Mouse (Mus musculus) testis, postnatal 14 days (tissue): ENCODE measurements at regions not wholly inside any gene's neighbourhood (a gene's known extent, or its start where the extent isn't known, plus 50 kb on each side); places are given as distances from the start of the nearest gene placed in this dataset.
A peak's percentile ranks its signal among the peaks of the same experiment; 100 is the strongest.

Source experiments
- DNase-seq: peaks from one replicate; pipeline ENCODE4 v3.0.0; 2021; ENCODE audit warnings: low spot score

DNA sequence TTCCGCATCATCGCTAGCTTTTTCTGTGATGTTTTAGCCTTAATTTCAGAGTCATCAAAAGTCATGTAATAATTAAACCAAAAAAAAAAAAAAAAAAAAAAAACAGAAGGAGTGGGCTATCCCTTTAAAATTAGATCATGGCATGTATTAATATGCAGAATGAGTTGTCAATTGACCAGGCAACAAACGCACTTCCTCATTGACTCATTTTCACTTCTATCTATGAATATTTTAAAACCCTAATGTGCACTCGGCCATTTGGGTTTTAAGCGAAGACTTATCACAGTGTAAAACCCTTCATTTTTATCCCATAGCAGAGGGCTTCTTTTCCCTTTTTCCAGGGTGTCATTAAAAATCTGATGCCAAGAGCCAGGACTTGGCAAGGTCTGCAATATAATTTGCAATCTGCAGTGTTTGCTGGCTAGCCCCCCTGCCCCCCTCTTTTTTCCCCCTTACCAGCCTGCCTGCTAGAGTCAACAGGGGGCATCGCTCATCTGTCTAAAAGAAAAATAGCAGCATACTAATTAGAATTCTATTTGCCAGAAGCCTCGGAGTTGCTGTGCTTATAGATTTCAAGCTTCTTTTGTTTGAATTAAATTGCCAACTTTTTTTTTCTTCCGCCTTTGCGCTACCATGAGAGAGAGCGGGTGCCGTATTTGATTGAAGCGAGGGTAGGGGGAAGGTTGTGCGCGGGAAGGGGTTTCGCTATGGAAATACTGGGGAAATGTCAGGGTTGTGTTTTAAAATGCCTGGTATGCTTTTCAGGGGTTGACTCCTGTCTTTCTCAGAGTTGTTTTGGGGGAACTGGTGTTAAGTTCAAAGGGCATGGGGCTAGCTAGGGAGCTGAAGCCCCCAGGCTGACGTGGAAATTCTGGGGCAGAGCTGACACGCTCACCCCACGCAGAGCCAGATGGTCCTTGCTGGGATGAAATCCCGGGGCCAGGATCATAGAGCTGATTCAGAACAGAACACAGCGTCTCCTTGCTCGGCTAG, 248.3 kb downstream of the Nr2f2 start:
- DNase-seq: peak; percentile 8

DNA sequence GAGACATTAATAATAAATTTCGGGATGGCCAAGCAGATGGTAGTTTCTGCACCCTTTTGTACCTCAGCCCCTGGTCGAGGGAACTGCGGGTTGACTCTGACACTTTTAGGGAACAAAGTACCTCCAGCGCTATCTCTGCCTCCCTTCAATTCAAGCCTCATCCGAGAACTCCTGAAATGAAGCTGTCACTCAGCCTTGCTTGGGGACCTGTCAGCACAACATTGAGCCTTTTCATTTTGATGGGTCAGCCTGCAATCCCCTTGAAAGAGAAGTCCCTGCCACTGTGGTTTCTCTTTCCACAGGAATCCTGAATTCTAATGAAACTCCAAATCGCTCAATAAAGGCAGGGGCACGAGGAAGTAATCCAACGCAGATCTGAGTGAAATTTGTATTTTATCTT, 257.5 kb downstream of the Nr2f2 start:
- no peak for DNase-seq

DNA sequence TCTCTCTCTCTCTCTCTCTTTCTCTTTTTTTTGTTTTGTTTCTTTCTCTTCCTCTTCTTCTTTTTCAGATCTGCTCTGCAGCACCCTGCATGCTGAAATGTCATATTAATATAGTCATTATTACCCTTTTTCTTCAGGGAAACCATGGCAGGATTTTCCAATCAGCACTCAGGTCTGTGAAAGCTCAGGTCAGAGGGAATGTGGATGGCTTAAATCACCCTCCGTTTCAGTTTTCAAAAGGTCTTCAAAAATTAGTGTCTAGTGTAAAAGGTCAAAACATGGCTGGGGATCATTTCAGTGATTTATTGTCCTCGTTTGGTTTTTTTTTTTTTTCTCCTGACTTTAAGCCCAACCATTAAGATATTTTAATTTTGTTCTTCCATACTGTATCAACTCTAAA, 261.5 kb downstream of the Nr2f2 start:
- no peak for DNase-seq

DNA sequence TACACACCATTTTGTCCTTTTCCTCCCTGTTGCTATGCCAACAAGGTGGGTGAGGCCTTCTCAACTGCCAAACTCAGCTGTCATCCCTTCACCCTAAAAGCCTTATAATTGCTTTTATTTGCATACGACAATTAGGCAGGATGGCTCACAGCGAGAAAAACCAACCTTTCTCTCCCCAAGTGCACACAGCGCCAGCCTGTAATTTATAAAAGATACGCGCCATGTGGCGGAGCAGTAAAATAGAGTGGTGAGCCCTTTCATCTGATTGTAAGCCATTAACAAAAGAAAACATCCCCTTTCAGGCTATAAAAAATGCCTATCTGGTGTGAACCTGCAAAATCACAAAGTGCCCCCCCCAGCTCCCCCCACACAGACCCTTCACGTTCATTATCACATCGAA, 262.0 kb downstream of the Nr2f2 start:
- DNase-seq: no peak

DNA sequence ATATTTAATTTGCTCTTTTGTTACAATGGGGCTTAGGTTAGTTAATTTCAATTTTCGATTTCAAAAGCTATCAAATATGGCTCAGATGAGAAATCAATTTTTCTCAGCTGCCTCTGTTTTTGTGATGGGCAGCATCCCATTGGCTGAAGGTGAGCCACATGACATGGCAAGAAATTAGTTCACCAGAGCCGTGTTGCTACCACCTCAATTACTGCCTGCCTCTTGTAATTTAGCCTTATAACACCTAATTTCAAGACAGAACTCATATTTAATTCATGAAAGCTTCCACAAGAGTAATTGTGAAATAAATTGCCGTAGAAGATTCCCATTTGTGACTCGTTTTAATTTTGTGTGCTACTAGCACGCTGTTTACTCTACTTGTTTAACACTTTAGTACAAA, 262.9 kb downstream of the Nr2f2 start:
- no peak for DNase-seq

DNA sequence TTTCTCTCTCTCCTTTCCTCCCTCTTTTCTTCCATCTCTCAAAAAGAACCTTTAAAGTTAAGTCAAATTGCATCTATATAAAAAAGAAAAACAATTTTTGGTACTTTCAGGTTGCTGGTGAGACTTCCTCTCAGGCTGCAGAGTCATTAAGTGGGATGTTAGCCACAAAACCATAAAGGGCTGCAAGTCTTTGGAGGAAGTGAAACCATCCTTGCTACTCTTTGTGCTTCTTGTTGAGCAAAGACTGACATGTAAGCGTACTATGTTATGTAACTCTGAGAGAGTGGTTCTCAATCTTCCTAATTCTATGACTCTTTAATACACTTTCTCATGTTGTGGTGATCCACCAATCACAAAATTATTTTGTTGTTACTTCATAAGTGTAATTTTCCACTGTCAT, 267.5 kb downstream of the Nr2f2 start:
- DNase-seq: no peak

DNA sequence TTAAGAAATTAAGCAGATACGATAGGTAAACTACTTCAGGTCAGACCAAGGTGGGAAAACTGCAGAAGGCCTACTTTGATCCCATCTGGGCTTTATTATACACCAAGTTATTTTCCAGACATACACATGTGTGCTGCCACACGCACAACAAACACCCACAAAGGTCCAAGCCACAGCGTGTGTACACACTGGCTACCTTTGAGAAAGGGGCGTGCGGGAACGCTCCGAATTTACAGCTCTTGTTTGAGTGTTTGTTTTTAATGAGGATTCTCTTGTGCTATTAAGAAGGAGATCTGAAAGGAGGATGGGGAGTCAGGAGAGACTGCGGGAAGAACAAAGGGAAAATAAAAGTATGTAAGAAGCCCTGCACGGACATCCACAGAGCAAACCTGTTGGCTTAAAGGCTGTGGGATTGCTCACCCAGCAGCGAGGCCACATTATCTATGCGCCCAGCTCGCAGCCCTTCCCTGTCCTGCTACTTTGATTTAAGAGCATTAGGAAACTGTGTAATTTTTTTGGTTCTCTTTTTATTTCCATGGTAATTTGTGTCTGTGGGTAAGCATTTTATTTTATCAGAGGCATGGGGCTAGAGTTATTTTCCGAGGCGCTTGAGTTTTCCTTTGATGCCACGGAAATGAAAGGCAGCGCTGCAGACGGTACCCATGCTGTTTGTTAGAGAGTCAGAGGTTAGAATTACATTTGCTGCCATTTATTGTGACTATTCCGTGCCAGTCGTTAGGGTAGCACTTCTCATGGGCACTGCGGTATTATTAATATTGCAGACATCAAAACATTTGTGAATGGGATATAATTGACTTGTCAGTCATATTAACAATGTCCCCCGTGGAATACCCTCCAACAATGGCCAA, 272.4 kb downstream of the Nr2f2 start:
- DNase-seq: no peak

DNA sequence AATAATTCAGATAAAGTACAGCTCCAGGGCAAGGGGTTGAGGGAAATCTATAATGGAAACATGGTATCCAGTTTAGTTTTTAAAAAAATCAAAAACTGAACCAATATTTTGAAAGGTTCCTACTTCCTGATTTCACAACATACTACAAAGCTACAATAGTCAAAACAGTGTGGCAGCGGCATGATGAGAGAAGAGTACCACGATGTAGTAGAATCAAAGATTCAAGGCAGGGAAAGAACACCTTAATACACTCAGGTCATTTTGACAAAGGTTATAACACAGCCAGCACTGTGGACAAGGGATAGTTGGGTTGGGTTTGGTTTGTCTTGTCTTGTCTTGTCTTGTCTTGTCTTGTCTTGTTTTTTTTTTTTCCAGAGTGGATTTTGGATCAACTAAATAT, 274.4 kb downstream of the Nr2f2 start:
- no peak for DNase-seq

DNA sequence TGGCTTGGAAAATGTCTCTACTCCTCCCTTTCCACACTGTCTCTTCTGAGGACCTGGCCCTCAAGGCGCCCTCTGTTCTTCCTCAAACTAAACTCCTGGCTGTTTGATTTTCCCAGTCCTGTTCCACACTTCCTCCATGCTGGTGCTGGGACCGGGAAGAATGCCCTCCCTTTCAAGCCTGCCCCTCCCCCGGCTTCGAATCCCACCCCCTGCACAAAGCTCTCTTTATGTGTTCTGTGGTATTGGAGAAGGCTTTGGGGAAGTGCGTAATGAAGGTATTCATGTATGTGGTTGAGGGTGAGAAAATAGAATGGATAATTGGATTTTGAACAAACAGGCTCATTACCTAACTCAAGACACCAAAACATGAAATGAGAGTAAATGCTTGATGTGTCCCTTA, 277.4 kb downstream of the Nr2f2 start:
- no peak for DNase-seq

DNA sequence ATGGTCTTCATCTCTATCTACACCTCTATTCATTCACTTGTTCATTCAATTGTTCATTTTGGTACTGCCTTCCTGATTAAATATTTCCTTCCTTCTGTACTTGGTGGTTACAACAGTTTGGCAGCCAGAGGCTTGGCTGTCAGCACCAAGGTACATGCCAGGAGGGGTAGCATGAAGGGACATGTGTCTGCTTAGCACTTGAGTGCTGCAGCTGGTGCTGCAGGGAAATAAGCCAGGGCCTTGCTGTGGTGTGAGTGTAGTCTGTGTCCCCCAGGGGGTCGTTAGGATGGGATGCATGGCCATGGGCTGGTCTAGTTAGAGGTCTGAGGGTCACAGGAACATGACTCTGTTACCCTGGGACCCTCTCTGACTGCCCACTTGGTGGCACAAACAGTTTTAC, 296.9 kb downstream of the Nr2f2 start:
- no peak for DNase-seq

DNA sequence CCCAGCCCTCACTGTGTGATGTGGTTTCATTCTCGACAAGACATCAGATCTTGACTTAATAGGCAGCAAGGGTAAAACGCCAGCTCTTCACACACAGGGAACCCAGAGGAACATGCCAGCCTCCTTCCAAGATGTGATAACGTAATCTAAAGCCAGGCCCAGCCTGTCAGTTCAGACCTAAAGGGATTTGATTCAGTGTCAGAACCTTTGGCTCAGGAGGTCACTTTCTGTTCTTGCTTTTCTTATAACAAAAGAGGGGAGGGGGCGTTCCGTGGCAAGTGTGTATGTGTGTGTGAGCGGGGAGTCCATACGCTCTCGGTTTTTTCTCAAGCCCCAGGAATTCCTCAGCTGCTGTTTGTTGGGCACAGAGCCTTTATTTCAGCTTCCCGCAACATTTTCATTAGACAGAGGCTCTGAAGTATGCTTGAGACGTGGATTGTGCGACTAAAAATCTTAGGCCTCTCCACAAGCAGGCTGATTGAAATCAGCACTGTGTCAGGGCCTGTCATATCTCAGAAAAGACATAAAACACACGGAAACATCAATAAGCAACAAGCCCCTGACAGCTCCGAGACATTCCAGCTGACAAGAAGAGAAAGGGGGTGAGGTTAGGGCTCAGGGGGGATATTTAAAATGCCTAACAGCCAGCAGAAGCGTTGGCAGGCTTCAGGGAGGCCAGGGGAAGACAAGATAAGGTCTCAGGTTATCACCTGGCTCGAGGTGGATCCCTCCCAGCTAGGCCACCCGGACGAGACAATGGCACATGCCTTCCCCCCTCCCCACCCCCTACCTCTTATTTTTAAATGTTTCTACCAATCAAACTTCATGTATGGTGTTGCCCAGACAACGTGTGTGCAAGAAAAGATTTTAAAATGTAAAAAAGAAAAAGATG, 298.5 kb downstream of the Nr2f2 start:
- no peak for DNase-seq

DNA sequence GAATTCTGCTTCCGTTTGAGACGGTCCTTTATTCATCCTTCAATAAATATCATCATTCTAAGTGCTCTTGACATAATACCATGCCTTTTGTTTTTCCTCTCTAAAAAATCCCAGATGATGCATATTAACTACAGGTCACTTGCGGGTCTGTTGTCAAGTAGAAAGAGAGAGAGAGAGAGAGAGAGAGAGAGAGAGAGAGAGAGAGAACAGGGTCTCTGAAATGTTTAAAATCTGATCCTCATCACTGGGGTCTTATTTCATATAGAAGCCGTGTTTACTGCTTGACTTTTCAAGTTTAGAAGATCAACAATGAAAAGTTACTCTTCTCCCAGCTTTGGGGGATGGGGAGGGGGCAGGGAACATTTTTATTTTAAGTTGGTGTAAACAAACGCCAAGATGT, 299.5 kb downstream of the Nr2f2 start:
- DNase-seq: no peak

DNA sequence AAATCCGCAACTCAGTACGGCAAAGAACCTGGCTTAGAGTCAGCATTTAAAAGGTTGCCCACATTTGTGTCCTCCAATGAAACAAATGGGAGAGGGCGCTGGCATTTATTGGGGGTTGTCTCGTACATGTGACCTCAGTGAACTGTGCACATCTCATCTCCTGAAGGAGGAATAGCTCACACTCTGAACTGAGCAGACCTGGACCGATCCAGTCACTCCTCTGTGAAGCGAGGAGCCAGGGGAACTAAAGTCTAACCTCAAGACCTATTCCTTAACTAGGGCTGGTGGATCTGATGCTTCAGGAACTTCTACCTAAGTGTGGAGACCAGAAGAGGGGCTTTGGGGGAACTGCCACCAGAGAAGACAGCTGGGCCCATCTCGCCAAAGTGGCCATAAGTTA, 300.1 kb downstream of the Nr2f2 start:
- no peak for DNase-seq

DNA sequence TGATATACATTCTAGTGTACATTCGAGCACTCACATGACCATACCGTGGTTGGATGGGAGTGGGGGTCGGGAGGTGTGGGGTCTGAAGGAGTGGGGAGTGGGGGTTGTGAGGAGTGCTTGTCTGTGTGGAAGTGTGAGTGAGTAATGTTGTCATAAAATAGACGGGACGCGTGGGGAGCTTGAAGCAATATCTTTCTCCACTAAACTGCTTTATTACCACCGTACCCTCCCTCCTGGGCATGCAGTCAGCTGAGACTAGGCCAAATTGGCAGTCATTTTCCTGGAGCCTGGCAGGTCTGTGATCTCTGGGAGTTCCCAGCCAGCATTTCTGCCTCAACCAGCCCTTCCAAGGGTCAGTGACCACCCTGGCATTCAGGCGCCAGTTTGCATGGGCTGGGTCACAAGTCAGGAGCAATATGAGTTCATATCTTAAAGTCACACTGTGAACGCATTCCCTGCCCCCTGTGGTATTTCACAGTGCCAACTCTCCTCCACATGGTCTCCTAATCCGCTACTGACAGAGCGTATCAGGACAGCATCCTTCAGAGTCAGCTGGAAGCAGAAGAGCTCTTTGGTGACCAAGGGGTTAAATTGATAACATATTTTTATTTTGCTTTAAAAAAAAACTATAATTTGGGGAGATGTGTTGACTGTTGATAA, 300.9 kb downstream of the Nr2f2 start:
- no peak for DNase-seq

DNA sequence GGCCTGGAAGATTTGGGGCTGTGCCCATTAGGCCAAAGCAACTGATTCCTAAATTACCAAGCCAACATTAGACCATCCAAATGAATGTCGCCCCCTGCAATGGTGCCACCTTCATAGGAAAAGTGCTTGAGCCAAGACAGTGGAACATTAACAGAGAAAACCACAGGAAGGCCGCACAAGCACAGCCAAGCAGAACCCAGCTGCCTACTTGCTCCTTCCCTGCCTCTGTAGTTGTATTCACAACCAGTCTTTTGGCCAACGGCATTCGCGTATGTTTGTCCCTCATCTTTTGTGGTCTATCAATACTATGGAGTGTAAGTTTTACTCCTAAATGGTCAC, 319.2 kb downstream of the Nr2f2 start:
- no peak for DNase-seq

DNA sequence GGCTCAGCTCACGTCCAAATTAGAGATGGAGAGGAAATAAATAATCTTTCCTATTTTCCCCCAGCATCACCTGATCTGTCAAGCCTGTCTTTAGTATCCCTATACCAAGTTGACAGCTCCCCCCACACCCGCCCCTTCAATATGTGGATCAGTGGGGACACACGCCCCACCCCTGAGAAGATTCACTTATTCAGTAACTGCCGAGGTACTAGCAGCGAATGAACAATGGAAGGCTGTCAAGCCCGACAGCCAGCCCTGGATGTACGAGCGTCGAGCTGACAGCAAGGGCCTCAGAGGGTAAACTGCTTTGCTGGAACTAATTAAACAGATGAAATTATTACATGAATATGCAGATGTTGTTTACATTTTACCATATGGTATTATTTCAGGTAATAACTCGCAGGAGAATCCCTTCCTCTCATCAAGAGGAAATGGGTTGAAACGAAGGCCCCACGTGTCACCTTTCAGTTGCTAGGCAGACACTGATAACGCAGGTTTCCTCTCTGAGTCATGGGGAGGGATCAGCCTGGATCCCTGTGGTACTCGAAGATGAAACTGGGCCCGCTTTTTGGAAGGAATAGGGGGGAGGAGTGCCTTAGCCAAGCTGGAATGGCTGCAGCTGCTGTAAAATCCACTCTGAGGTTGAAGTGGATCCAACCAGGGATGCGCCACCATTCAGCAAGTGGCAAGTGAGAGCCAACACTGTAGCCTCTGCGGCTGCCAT, 319.7 kb downstream of the Nr2f2 start:
- no peak for DNase-seq

DNA sequence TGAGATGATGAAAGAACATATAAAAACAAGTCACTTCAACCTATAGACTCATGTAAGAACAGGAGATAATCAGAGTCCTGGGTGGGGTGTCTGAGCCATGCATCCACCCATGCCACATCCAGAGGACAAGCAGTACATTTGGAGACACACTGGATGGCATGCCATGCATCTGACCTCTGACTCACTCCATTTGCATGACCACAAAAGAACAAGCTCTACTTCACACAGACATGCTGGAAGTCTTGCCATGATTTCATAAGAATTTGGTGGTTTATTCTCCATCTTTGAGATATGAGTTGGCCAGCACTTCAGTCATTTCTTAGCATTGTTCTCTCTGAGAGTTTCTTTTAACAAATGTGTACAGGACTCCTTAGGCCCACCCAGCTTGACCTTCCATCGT, 329.5 kb downstream of the Nr2f2 start:
- DNase-seq: no peak

DNA sequence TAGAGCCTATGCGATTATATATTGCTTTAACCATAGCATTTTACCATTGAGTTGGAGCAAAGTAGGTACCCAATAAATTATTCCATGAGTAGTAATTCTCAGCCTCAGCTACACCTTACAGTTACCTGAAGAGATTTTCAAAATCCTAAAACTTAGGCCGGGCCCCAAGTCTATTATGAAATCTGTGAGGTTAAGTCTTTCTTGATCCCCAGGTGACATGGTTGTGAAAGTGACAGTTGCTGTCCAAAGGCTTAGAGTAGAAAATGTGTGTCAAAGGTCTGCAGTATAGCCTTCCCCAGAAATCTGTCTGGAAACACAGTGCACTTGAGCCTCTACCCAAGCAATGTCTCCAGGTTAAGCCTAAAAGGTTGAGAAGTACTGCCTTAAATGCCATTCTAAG, 333.7 kb downstream of the Nr2f2 start:
- DNase-seq: no peak

DNA sequence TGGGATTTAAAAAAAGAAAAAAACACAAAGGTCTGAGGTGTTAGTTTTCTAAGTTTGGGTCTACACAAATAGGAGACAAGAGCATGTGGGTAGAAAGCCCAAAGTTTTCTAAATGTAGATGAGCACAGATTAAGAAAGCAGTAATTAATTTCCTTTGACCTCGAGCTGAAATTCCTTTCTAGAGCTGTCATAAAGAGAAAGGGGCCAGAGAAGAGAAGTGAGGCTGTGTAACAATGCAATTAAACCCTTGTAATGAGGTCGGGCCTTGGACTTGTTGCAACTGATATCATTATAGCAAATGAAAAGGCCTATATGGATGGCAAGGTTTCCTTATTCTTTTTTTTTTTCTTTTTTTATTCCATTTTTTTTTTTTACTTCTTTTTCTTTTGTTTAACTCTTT, 337.2 kb downstream of the Nr2f2 start:
- DNase-seq: no peak

DNA sequence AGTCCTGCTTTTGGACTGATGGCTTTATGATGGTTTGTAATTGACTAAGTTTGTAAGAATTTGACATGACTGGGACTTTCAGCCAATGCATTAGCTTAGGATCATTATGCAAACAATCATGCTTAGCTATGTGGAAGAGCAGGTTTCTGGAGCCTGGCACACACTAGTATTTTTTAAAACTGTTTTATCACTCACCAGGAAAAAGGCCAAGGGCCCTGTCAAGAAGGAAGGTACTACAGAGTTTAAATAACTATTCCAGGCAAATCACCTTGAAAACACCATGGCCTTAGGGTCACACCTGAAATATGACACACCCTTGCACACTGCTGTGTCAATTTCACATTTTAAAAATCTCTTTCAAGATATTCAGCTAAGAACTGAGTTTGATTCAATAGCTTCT, 341.0 kb downstream of the Nr2f2 start:
- no peak for DNase-seq

DNA sequence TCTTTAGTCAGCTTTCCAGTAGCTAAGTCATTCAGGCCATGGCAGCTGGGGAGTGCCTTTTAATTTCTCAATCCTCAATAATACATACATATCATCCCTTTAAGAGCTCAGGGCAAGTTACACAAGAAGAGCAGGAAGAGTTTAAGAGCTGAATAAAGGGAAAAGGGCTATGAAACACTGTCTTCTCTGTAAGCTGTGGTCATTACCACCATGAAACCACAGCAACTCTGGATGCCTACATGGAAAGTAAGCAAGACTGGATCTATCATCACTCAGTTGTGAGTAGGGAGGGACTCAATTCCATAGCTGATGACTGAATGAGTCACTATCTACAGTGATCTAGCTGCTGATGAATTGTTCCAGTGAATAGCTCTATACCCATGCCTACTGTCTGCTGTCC, 349.9 kb downstream of the Nr2f2 start:
- no peak for DNase-seq
